Mouse (Mus musculus) adrenal gland, adult 18-20 months (tissue): Measurements from ENCODE around the gene AC153137.1. TPM values are rescaled to one million over a fixed set of nuclear protein-coding genes. Genes with fewer than 3 reads are reported as not detected.

Source experiments
- total RNA-seq, 2 experiments: library from RNA; stranded (reverse); gene quantifications; 1 replicate in 1 of 2; 2 replicates in 1 of 2; pipeline ENCODE4 v1.2.3; 2021

AC153137.1 gene
- total RNA-seq, 2 experiments from 2014 or later: not detected

Other genes with a start within 250 kb of the AC153137.1 start
- 10 to 100 TPM; 65.2 to 86.3 TPM for gene Phf3, start 104.0 kb downstream of the AC153137.1 start, total RNA-seq
- gene Lgsn, start 198.4 kb upstream of the AC153137.1 start, total RNA-seq: not detected
- gene 4931428L18Rik, start 244.7 kb upstream of the AC153137.1 start, total RNA-seq: under 1 TPM in 1 of 2 experiments, not detected in 1; 0.51 TPM
- gene Pih1d3, start 244.9 kb upstream of the AC153137.1 start, total RNA-seq: not detected